In genomic region chr5:140823386-140823785, GRCm38 (mm10) we compare ENCODE assay signal across 30 mouse cellular contexts. TPM values are rescaled to one million over a fixed set of nuclear protein-coding genes. Genes with fewer than 3 reads are reported as not detected.
DNase-seq lines count a peak whose midpoint lies in the region; TF ChIP-seq lines count a peak whose summit lies in the region.
"Had no signal": no experiment of that assay in that cellular context is flagged by ENCODE, and none has a peak within 500 bp of the region (broad histone marks: within the 10 kb centered on the region; RNA-seq: fewer than 3 reads in every experiment).

No protein-coding gene starts in this region.

- no peak overlapping the region for H3K4me3 ChIP-seq in kidney, adult 2 months (ENCODE audit: insufficient read depth, low read depth, low read length)
- H3K4me3 ChIP-seq in liver, adult 2 months (ENCODE audit: insufficient read depth, low read depth, low read length) = no peak overlapping the region
- H3K4me3 ChIP-seq: embryonic facial prominence, embryonic 10.5 days; embryonic facial prominence, embryonic 13.5 days; erythroblast, embryonic 14.5 days; forebrain, embryonic 12.5 days; forebrain, embryonic 15.5 days; heart, adult 2 months; heart, embryonic 10.5 days; heart, embryonic 13.5 days had no signal

- DNase-seq in kidney, adult 2 months = peak; percentile 54
- no peak for DNase-seq in kidney, postnatal 10 days
- peak; percentile 98 for DNase-seq in liver, adult 2 months (ENCODE audit: extremely low read depth, low read depth, low spot score)
- DNase-seq in liver = no peak
- peak; percentile 62 for DNase-seq in adipocyte (ENCODE audit: low spot score)
- DNase-seq in yolk sac, embryonic 10.5 days (ENCODE audit: low spot score) = peak; percentile 79
- no peak for DNase-seq in cerebellum, postnatal 4 days (ENCODE audit: low spot score in 2 of 2)
- DNase-seq: adrenal gland, adult 8-10 months; adrenal gland, postnatal 36 days; B cell, adult 2 months; cerebellum, adult 11 months; cerebellum, adult 2 months; cerebellum, adult 9-11 months; cerebellum, postnatal 25 days; embryo, embryonic 11 days; gastrocnemius, postnatal 25 days; heart, adult 2 months; heart, postnatal 14 days; heart, postnatal 4 days had no signal

- H3K36me3 ChIP-seq in kidney, adult 2 months (ENCODE audit: control insufficient read depth, insufficient read depth, low read length) = no peaks in the 10 kb centered on the region
- H3K36me3 ChIP-seq in liver, adult 2 months (ENCODE audit: control insufficient read depth, insufficient read depth, low read length) = peaks cover 2% of the 10 kb centered on the region; the same call in 1 of the 2 replicates

- peak overlapping the region; percentile 39; the same call in 1 of the 2 replicates for H3K27ac ChIP-seq in kidney, adult 2 months (ENCODE audit: insufficient read depth, low read depth, low read length)
- peak overlapping the region; percentile 73 for H3K27ac ChIP-seq in liver, adult 2 months (replicated peaks; ENCODE audit: insufficient read depth, low read depth, low read length)
- H3K27ac ChIP-seq: embryonic facial prominence, embryonic 10.5 days; embryonic facial prominence, embryonic 13.5 days; forebrain, embryonic 12.5 days; forebrain, embryonic 15.5 days; heart, embryonic 10.5 days; hindbrain, embryonic 14.5 days; hindbrain, postnatal 0 days had no signal

- H3K9ac ChIP-seq in liver, adult 2 months (ENCODE audit: low read depth, low read length) = peak overlapping the region; percentile 61
- H3K9ac ChIP-seq: embryonic facial prominence, embryonic 13.5 days; forebrain, embryonic 12.5 days; forebrain, embryonic 15.5 days; hindbrain, embryonic 14.5 days had no signal

- TF ChIP-seq POLR2A in kidney, adult 2 months (IDR thresholded peaks at IDR 0.05; ENCODE audit: low read depth, low read length) = no peak
- no peak for TF ChIP-seq POLR2A in liver, adult 2 months (IDR thresholded peaks at IDR 0.05; ENCODE audit: extremely low read depth, insufficient read depth, low read length)

- no peak for TF ChIP-seq CTCF in kidney, adult 2 months (conservative IDR thresholded peaks at IDR 0.05; ENCODE audit: insufficient read depth, insufficient read length, low read depth, low read length)
- no peak for TF ChIP-seq CTCF in liver, adult 2 months (IDR thresholded peaks at IDR 0.05; ENCODE audit: low read depth, low read length)

- peaks cover 54% of the 10 kb centered on the region; the same call in 1 of the 2 replicates for H3K79me2 ChIP-seq in liver, adult 2 months (ENCODE audit: control insufficient read depth, insufficient read depth, low read length)

- no peaks in the 10 kb centered on the region for H3K27me3 ChIP-seq in kidney, adult 2 months (replicated peaks; ENCODE audit: control insufficient read depth, insufficient read depth, low read length)
- no peaks in the 10 kb centered on the region for H3K27me3 ChIP-seq in liver, adult 2 months (ENCODE audit: control insufficient read depth, insufficient read depth, low read length)
- H3K27me3 ChIP-seq: CH12.LX; embryonic facial prominence, embryonic 13.5 days; forebrain, embryonic 12.5 days; forebrain, embryonic 15.5 days; heart, embryonic 13.5 days; Patski had no signal

- H3K4me1 ChIP-seq in kidney, adult 2 months (ENCODE audit: control insufficient read depth, insufficient read depth, low read length) = peaks cover 47% of the 10 kb centered on the region
- H3K4me1 ChIP-seq in liver, adult 2 months (ENCODE audit: control insufficient read depth, insufficient read depth, low read length) = peaks cover 54% of the 10 kb centered on the region

- 89% methylated on average over 2 of the region's 2 CpGs for WGBS in kidney, adult 2 months
- WGBS in liver, adult 2 months = 42% methylated on average over 2 of the region's 2 CpGs

RNA-seq across cellular contexts. Expression of gene Gna12, which starts 6.8 kb away (rescaled TPM):
- polyA plus RNA-seq in kidney, adult 2 months (2012; rRNA removed) = 122 and 136 TPM in 2 replicates
- 43.1 and 56.9 TPM in 2 replicates for total RNA-seq in liver, adult 2 months (2014; rRNA removed)
- polyA plus RNA-seq in liver, adult 2 months (2012; rRNA removed) = 85.1 and 88.2 TPM in 2 replicates

Comparison
In these comparisons a context has a peak if more than half of its experiments do, and no peak if none do; other contexts are left out.
1. DNase-seq: peak in kidney, adult 2 months (single experiment), liver, adult 2 months (single experiment), adipocyte (single experiment) and yolk sac, embryonic 10.5 days (single experiment); none in kidney, postnatal 10 days (single experiment), liver (single experiment) and cerebellum, postnatal 4 days (0 of 2).